Mouse (Mus musculus) heart, postnatal 0 days (tissue): ENCODE results near the gene Gak.

Experiments
- CTCF ChIP-seq: IDR thresholded peaks from 2 replicates; pipeline ENCODE4 v1.5.1; 2016; ENCODE audit warnings: antibody characterized with exemption, control low read depth, low read depth
- EP300 ChIP-seq: IDR thresholded peaks from 2 replicates; pipeline ENCODE4 v1.6.1; 2016; ENCODE audit warnings: antibody characterized with exemption, low read depth

GRCm38 (mm10) chr5:108647311-108647710 lies 17.8 kb upstream of the Gak start:
- TF ChIP-seq CTCF (no peak), EP300 (no peak)
